Mouse (Mus musculus) cerebellum, postnatal 10 days (tissue): ENCODE measurements at regions not wholly inside any gene's neighbourhood (a gene's known extent, or its start where the extent isn't known, plus 50 kb on each side); places are given as distances from the start of the nearest gene placed in this dataset.
A peak's percentile ranks its signal among the peaks of the same experiment; 100 is the strongest.

Experiments
- DNase-seq, 2 experiments: peaks; one replicate each; pipeline ENCODE4 v3.0.0; 2021; ENCODE audit warnings: mixed read lengths in 2 of 2

- no peak for DNase-seq
Observed at GRCm38 (mm10) chr13:116243272-116243784, 66.2 kb downstream of the Isl1 start.

GRCm38 (mm10) chr13:116215101-116215500 is 94.4 kb downstream of the Isl1 start:
- DNase-seq: peak; percentile 21 to 29

GRCm38 (mm10) chr13:116213843-116214829 is 95.4 kb downstream of the Isl1 start:
- DNase-seq: peak in 1 of 2 experiments; percentile 2

- peak; percentile 5 to 20 for DNase-seq
Observed at GRCm38 (mm10) chr13:116201177-116201920, 108.1 kb downstream of the Isl1 start.

GRCm38 (mm10) chr13:116187059-116187458 is 122.4 kb downstream of the Isl1 start:
- no peak for DNase-seq

- DNase-seq: no peak
Observed at GRCm38 (mm10) chr13:116177781-116178180, 131.7 kb downstream of the Isl1 start.

- DNase-seq: no peak
Observed at GRCm38 (mm10) chr13:116174976-116175375, 134.5 kb downstream of the Isl1 start.

- no peak for DNase-seq
Observed at GRCm38 (mm10) chr13:116173866-116174265, 135.6 kb downstream of the Isl1 start.

- DNase-seq: no peak
Observed at GRCm38 (mm10) chr13:116143022-116143421, 166.5 kb downstream of the Isl1 start.

- no peak for DNase-seq
Observed at GRCm38 (mm10) chr13:116118664-116119063, 190.8 kb downstream of the Isl1 start.

GRCm38 (mm10) chr13:116111032-116111808 is 198.3 kb downstream of the Isl1 start:
- no peak for DNase-seq

GRCm38 (mm10) chr13:116110578-116110977 is 198.9 kb downstream of the Isl1 start:
- DNase-seq: no peak

- no peak for DNase-seq
Observed at GRCm38 (mm10) chr13:116087541-116088308, 221.8 kb downstream of the Isl1 start.

- no peak for DNase-seq
Observed at GRCm38 (mm10) chr13:116087140-116087539, 222.3 kb downstream of the Isl1 start.

GRCm38 (mm10) chr13:116056976-116057647 is 252.4 kb downstream of the Isl1 start:
- DNase-seq: no peak

GRCm38 (mm10) chr13:116056112-116056652 is 253.3 kb downstream of the Isl1 start:
- no peak for DNase-seq

GRCm38 (mm10) chr13:116036166-116036565 is 273.3 kb downstream of the Isl1 start:
- DNase-seq: peak in 1 of 2 experiments; percentile 1

- DNase-seq: no peak
Observed at GRCm38 (mm10) chr13:116030152-116030720, 279.3 kb downstream of the Isl1 start.

- no peak for DNase-seq
Observed at GRCm38 (mm10) chr13:116028583-116028982, 280.9 kb downstream of the Isl1 start.

GRCm38 (mm10) chr13:116027147-116027546 is 282.3 kb downstream of the Isl1 start:
- no peak for DNase-seq
